Mouse (Mus musculus) heart, embryonic 16.5 days (tissue): Measurements from ENCODE around the gene Gm4553. TPM values are rescaled to one million over a fixed set of nuclear protein-coding genes. Genes with fewer than 3 reads are reported as not detected.
"Not testable (repeated sequence)": the region's sequence is repeated elsewhere in the genome, so short reads cannot be mapped to it uniquely, and the experiment has no call there.

Experiments
- ATAC-seq: fragments of 200-750 bp; cut with Nextera tagmentation; replicated peaks from 2 replicates; pipeline ENCODE4 v1.8.0; 2017; ENCODE audit warnings: moderate number of reproducible peaks; ENCODE audit not compliant: insufficient read depth, low FRiP score; ENCODE audit errors: extremely low read depth
- H3K27ac ChIP-seq: fragments of 300-500 bp; sonication (generic); 2 replicates; pipeline ENCODE4 v1.5.1; 2014; ENCODE audit warnings: mild to moderate bottlenecking, low read length, control low read depth, moderate library complexity
- H3K27me3 ChIP-seq: fragments of 300-500 bp; sonication (generic); 2 replicates; pipeline ENCODE4 v1.6.1; 2014; ENCODE audit warnings: low read length, mixed read lengths; ENCODE audit not compliant: control insufficient read depth, insufficient read depth
- H3K36me3 ChIP-seq: fragments of 300-500 bp; sonication (generic); 2 replicates; pipeline ENCODE4 v1.6.1; 2014; ENCODE audit not compliant: control insufficient read depth, insufficient read depth
- H3K4me1 ChIP-seq: fragments of 300-500 bp; sonication (generic); 2 replicates; pipeline ENCODE4 v1.6.1; 2014; ENCODE audit warnings: low read length, mixed read lengths; ENCODE audit not compliant: control insufficient read depth, insufficient read depth
- H3K4me2 ChIP-seq: fragments of 300-500 bp; sonication (generic); 2 replicates; pipeline ENCODE4 v1.6.1; 2014; ENCODE audit warnings: low read depth, mild to moderate bottlenecking, control low read depth, low read length
- H3K4me3 ChIP-seq: fragments of 300-500 bp; sonication (generic); 2 replicates; pipeline ENCODE4 v1.5.1; 2014; ENCODE audit warnings: mild to moderate bottlenecking, control low read depth, low read length
- H3K9ac ChIP-seq: fragments of 300-500 bp; sonication (generic); 2 replicates; pipeline ENCODE4 v1.6.1; 2014; ENCODE audit warnings: low read length, control low read depth
- H3K9me3 ChIP-seq: fragments of 300-500 bp; sonication (generic); replicated peaks from 2 replicates; pipeline ENCODE4 v1.6.1; 2016; ENCODE audit warnings: low read length; ENCODE audit not compliant: control insufficient read depth
- WGBS: fragments of 180-500 bp; shearing (Covaris S2); extraction: QIAGEN DNeasy Blood & Tissue Kit; methylation state at CpG from one replicate; pipeline ENCODE4 v1.1.7; 2014; 5-methylcytosine and 5-hydroxymethylcytosine counted together
- polyA plus RNA-seq: library from polyadenylated mRNA; unstranded; fragments of >200 nt; fragmentation: Nextera tagmentation; extraction: Ambion mirVana; gene quantifications from 2 replicates; pipeline ENCODE4 v1.2.1, GENCODE M21; 2015

The Gm4553 gene
- polyA plus RNA-seq: not detected in 2 replicates

DNA sequence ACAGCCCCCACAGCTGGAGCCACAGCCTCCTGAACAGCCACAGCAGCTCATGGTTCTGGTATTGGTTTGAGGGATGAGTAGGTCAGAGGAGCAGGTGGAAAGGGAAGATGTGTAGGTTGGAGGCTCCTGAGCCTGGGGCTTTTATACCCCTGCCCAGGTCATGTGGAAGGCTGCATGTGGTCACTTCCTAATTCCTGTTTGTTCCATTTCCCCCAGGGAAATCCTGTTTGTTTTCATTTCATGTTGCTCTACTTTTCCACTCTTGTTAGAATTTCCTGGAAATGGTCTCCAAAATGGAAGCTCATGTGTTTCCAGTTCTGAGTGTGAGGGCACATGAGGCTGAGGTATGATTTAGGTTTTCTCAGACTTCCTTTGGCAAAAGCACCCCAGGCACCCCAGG, at the start of gene Gm4553:
TSS of gene Gm4553 (minus strand) at position 101 of the 400 bp plus-strand sequence.
- not testable (repeated sequence) for H3K4me3 ChIP-seq, H3K4me2 ChIP-seq, ATAC-seq, H3K9me3 ChIP-seq, H3K27me3 ChIP-seq, H3K36me3 ChIP-seq, H3K9ac ChIP-seq, H3K27ac ChIP-seq, H3K4me1 ChIP-seq

- not testable (repeated sequence) for ATAC-seq, H3K36me3 ChIP-seq
Observed at GRCm38 (mm10) chr7:142212136-142212535, 46.6 kb upstream of the Gm4553 start.

GRCm38 (mm10) chr7:142211559-142211958, 46.0 kb upstream of the Gm4553 start, which contains the start of gene Gm7579:
Gene Gm7579 (plus strand): TSS chr7:142211859.
- Histone ChIP-seq H3K4me1 (no peaks in the 10 kb centered on the region), H3K4me2 (no peak within 1 kb of the TSS), H3K27ac (no peak within 1 kb of the TSS), H3K9ac (no peak within 1 kb of the TSS), H3K36me3 (no peaks in the 10 kb centered on the region), H3K4me3 (no peak within 1 kb of the TSS), H3K27me3 (no peaks in the 10 kb centered on the region), H3K9me3 (no peaks in the 10 kb centered on the region)
- WGBS: 35% methylated on average over 1 of the region's 1 CpGs
- no peak for ATAC-seq

More at GRCm38 (mm10) chr7:142212136-142212535, 46.6 kb upstream of the Gm4553 start:
- H3K27ac ChIP-seq, H3K4me2 ChIP-seq, H3K9ac ChIP-seq, H3K9me3 ChIP-seq, H3K27me3 ChIP-seq, H3K4me1 ChIP-seq, H3K4me3 ChIP-seq: not testable (repeated sequence)
- 59% methylated on average over 1 of the region's 1 CpGs for WGBS

- H3K4me2 ChIP-seq, ATAC-seq, H3K9ac ChIP-seq, H3K27ac ChIP-seq, H3K9me3 ChIP-seq, H3K4me3 ChIP-seq, H3K27me3 ChIP-seq, H3K36me3 ChIP-seq, H3K4me1 ChIP-seq: not testable (repeated sequence)
- 79% methylated on average over 5 of the region's 5 CpGs for WGBS
Observed at GRCm38 (mm10) chr7:142206891-142207290, 41.4 kb upstream of the Gm4553 start.

GRCm38 (mm10) chr7:142205488-142205887, 39.9 kb upstream of the Gm4553 start:
- no peak overlapping the region for H3K9ac ChIP-seq
- H3K27me3 ChIP-seq: no peaks in the 10 kb centered on the region
- H3K36me3 ChIP-seq: no peaks in the 10 kb centered on the region
- no peak overlapping the region for H3K4me2 ChIP-seq
- no peak overlapping the region for H3K27ac ChIP-seq
- no peaks in the 10 kb centered on the region for H3K9me3 ChIP-seq
- no peak overlapping the region for H3K4me3 ChIP-seq
- no peaks in the 10 kb centered on the region for H3K4me1 ChIP-seq
- no peak for ATAC-seq

DNA sequence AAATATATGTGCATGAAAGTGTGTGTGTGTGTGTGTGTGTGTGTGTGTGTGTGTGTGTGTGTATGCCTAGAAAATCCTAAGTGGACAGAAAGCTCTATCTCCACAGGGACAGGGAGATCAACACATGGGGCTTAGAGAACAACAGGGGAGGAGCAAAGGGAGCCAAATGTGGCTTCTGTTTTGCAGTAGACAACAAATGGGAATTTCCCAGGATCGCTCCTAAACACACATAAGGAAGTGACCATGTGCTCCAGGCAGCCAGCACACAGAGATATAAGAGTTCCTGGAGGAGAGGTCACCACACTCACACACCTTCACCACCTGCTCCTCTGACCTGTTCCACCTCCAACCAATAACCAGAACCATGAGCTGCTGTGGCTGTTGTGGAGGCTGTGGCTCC, 35.5 kb upstream of the Gm4553 start, which contains the start of gene Krtap5-3:
TSS of gene Krtap5-3 (plus strand) at position 301 of the 400 bp plus-strand sequence.
- Histone ChIP-seq H3K9me3 (no peaks in the 10 kb centered on the region), H3K27ac (no peak within 1 kb of the TSS), H3K36me3 (no peaks in the 10 kb centered on the region), H3K4me1 (no peaks in the 10 kb centered on the region), H3K4me3 (no peak within 1 kb of the TSS), H3K9ac (no peak within 1 kb of the TSS), H3K27me3 (no peaks in the 10 kb centered on the region), H3K4me2 (no peak within 1 kb of the TSS)
- no peak for ATAC-seq
- 43% methylated on average over 1 of the region's 1 CpGs for WGBS

GRCm38 (mm10) chr7:142198748-142199147, 33.2 kb upstream of the Gm4553 start:
- no peak for ATAC-seq
- 60% methylated on average over 2 of the region's 2 CpGs for WGBS
- no peak overlapping the region for H3K9ac ChIP-seq
- no peaks in the 10 kb centered on the region for H3K4me1 ChIP-seq
- H3K36me3 ChIP-seq: no peaks in the 10 kb centered on the region
- H3K9me3 ChIP-seq: peaks cover 4% of the 10 kb centered on the region; the same call in 1 of the 2 replicates
- H3K4me2 ChIP-seq: no peak overlapping the region
- no peaks in the 10 kb centered on the region for H3K27me3 ChIP-seq
- no peak overlapping the region for H3K27ac ChIP-seq
- no peak overlapping the region for H3K4me3 ChIP-seq

GRCm38 (mm10) chr7:142190289-142190688, 24.8 kb upstream of the Gm4553 start, which contains the start of gene Gm10153:
Gene Gm10153 (minus strand): TSS chr7:142190389.
- H3K9ac ChIP-seq: no peak within 1 kb of the TSS
- H3K4me2 ChIP-seq: no peak within 1 kb of the TSS
- no peak within 1 kb of the TSS for H3K4me3 ChIP-seq
- H3K27me3 ChIP-seq: no peaks in the 10 kb centered on the region
- H3K27ac ChIP-seq: no peak within 1 kb of the TSS
- no peak for ATAC-seq
- WGBS: 29% methylated on average over 2 of the region's 2 CpGs
- peaks cover 4% of the 10 kb centered on the region; the same call in 1 of the 2 replicates for H3K9me3 ChIP-seq
- H3K36me3 ChIP-seq: no peaks in the 10 kb centered on the region
- H3K4me1 ChIP-seq: no peaks in the 10 kb centered on the region

DNA sequence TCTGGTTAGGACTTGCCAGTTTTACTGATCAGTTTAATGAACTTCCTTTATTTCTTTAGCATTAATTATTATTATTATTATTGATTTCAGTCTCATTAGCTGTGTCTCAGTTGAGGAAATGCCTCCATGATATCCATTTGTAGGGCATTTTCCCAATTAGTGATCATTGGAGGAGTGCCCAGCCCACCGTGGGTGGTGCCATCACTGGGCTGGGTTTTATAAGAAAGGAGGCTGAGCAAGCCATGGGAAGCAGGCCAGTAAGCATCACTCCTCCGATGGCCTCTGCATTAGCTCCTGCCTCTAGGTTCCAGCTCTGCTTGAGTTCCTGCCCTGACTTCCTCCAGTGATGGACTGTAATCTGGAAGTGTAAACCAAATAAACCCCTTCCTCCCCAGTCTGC, 22.6 kb upstream of the Gm4553 start:
- Histone ChIP-seq H3K4me2 (no peak overlapping the region), H3K9ac (no peak overlapping the region), H3K27me3 (no peaks in the 10 kb centered on the region), H3K9me3 (no peaks in the 10 kb centered on the region), H3K36me3 (no peaks in the 10 kb centered on the region), H3K4me3 (no peak overlapping the region), H3K27ac (no peak overlapping the region), H3K4me1 (no peaks in the 10 kb centered on the region)
- WGBS: 59% methylated on average over 2 of the region's 2 CpGs
- ATAC-seq: no peak
